Mouse (Mus musculus): ENCODE measurements around the gene Cacna1f. TPM values are rescaled to one million over a fixed set of nuclear protein-coding genes. Genes with fewer than 3 reads are reported as not detected.

Cacna1f gene
- polyA plus RNA-seq (2012; rRNA removed), result 0.19 and 0.22 TPM in 2 replicates

DNA sequence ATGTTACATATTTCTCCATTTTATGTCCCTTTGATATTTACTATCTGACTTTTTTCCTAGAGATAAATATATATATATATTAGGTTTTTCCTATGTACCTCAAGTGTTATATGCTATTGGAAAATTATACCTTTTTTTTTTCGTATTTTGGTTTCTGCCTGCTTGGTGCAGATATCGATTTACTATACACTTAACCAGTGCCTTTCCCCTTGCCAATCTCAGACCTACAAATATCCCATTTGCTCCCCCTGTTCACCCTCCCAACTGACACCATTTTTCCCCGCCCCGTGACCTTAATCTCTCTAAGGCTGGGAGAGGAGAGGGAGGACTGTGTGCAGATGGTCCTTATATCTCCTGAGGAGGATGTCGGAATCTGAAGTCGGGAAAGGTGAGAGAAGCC lies at the start of gene Cacna1f:
Gene Cacna1f, plus strand, starts transcription at position 301 of the 400 bp plus-strand sequence.
- DNase-seq (ENCODE audit: extremely low spot score in 1 of 2, low spot score in 1 of 2), result no peak

DNA sequence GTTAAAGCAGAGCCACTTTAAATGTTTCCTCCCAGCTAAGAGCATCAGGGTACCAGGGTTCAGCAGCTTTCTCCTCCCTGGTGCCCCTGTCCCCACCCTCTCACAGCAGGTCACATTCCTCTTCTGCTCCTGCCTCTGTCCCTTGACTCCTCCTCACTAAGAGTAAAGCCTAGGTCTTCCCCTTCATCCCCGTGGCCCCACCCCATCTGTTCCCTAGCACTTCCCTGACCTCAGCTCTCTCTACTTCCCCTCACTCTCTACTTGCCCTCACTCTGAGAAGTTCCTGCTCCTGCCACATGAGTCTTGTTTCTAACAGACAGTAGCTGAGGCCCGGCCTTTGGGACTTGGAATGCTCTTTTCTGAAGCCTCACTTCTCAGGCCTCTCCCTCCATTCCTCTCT lies 43.8 kb upstream of the Cacna1f start:
- no peak for DNase-seq (ENCODE audit: extremely low spot score in 1 of 2, low spot score in 1 of 2)

DNA sequence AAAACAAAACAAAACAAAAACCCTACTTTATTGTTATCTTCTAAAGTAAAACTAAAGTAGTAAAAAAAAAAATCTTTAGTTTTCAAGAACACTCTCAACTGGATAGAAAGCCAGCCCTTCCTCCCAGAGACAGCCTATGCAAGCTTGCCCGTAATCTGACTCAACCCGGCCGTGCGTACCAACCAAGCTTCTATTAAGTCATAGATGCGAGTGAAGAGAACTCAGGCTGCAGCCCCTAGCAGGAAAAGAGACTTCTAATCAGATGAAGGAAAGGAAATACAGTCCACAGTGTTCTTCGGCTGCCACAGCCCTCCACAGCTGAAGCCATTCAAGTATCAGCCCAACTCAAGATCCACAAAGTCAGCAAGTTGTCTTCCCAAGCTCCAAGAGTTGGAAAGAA lies 40.5 kb upstream of the Cacna1f start:
- DNase-seq (ENCODE audit: extremely low spot score in 1 of 2, low spot score in 1 of 2), result no peak

DNA sequence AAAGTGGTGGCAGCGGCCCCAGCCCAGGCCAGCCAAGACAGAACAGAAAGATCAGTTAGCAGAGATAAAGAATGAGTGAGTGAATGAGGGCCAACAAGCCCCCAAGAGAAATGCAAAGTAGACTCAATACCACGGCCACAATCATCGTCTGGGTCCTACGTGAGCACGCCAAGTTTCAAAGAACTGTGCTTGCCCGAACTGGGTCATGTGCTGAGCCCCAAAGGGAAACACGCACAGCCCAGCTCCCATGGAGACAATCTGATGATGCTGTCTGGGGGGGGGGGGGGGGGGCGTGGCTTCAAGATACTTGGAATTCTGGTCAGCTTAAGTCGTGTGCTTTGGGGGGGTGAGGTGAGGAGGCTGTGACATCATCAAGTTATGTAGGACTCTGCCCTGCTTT lies 39.4 kb upstream of the Cacna1f start:
- no peak for DNase-seq (ENCODE audit: extremely low spot score in 1 of 2, low spot score in 1 of 2)

DNA sequence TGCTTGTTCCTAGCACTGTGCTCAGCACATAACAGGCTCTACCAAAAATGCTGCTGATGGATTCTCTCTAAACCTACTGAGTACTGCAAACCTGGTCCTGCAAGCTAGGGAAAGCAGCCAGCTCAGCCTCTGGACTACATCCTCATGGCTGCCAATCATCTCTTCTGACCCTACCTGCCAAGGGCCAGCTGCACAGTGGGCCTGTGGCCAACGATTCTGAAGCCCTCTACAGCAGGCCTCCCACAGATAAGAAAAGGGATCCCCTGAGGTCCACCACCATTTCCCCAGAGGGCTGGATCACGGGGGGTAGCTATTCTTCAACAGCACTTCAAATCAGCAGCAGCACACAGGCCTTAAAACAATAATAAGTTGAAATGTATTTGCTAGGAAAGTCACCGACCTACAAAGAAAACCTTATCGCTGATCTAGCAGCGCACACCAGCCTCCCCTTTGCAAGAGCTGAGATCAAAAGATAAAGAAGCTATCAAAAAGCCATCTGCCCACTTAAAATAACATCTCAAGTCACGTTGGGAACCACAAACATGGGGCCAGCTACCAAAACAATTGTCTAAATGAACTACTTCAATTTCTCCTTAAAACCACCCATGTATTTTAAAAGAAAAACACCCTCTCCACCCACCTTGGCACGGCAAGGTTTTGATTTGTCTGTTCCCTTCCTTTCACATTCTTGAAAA lies 36.3 kb upstream of the Cacna1f start:
- DNase-seq (ENCODE audit: extremely low spot score in 1 of 2, low spot score in 1 of 2), result no peak

DNA sequence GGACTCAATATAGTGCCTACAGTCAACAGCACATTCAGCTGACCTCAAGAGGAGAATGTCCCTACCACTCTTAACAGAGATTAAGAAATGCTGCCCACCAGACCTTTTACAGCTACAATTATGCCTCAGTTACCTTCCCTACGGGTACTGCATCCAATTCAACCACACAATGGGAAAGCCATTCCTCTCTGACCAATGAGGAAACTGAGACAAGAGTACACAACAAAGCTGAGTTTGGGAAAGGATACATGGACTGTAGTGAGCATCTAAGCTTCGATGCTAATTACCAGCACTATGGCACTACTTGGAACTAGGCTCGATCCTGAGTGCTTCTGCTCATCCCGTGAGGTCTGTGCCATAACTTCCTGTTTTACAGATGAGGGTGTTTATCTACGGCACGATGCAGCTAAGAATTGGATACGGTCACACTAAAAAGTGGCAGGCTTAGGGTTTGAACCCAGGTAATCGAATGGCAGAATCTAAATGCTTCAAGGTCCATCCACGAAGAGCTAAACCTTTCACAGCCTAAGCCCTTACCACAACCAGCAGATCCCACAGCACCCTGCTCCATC lies 35.2 kb upstream of the Cacna1f start:
- DNase-seq (ENCODE audit: extremely low spot score in 1 of 2, low spot score in 1 of 2), result no peak

DNA sequence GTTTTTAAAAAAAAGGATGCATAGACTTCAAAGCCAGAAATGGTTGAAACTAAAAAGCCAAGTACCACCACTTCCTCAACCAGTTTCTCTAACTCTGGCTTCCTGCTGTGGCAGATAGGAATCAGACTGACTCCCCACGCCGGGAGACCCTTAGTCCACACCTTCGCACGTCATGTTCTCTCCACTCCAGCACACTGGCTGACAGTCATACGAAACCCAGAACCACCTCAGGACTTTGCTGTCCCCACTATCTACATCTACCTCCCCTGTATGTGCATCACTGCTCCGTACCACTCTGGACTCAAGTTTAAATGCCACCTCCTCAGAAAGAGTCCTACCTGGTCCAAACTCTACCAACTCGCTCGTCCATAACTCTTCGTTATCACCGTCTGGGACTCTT lies 34.4 kb upstream of the Cacna1f start:
- no peak for DNase-seq (ENCODE audit: extremely low spot score in 1 of 2, low spot score in 1 of 2)

DNA sequence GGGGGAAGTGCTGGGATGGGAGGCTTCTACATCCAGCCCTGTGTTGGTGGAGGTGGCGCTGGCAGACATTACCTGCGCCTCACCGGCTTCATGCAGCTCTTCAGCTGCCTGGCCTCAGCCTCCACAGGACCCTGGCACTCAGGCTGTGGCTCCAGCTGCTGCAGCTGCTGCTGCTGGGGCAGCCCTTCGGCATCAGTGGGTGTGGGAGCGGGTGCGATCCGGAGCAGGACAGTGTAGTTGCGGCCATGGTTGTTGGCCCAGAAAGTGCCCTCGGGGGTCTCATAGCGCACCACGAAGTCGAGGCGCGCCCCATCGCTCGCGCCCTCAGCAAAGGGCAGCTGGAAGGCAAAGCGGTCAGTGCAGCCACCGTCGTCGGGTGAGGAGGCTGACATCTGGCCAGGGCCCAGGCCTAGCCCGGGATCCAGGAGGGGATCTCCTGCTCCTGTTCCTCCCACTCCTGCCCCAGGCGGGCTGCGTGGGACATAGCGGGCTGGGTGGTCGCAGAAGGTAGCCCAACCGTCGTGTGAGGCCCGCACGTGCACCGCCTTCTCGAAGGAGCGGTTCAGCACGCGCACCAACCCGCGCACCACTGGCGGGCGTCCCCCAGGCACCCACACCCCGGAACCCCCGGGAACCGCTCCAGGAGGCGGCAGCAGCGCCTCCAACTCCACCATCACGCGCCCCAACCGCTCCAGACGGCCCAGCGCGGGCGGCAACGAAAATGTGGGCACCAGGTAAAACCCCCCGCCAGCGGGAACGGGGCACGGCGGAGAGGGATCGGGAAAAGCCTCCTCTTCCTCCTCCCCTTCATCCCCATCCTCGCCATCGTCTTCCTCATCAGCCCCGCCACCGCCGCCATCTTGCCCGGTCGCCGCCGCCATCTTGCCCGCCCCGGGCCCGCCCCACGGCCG lies 33.5 kb upstream of the Cacna1f start, which contains the start of gene Foxp3:
Gene Foxp3, plus strand, starts transcription at position 469 of the 911 bp plus-strand sequence.
- peak in 1 of 2 experiments; percentile 33 for DNase-seq (ENCODE audit: extremely low spot score in 1 of 2, low spot score in 1 of 2)

DNA sequence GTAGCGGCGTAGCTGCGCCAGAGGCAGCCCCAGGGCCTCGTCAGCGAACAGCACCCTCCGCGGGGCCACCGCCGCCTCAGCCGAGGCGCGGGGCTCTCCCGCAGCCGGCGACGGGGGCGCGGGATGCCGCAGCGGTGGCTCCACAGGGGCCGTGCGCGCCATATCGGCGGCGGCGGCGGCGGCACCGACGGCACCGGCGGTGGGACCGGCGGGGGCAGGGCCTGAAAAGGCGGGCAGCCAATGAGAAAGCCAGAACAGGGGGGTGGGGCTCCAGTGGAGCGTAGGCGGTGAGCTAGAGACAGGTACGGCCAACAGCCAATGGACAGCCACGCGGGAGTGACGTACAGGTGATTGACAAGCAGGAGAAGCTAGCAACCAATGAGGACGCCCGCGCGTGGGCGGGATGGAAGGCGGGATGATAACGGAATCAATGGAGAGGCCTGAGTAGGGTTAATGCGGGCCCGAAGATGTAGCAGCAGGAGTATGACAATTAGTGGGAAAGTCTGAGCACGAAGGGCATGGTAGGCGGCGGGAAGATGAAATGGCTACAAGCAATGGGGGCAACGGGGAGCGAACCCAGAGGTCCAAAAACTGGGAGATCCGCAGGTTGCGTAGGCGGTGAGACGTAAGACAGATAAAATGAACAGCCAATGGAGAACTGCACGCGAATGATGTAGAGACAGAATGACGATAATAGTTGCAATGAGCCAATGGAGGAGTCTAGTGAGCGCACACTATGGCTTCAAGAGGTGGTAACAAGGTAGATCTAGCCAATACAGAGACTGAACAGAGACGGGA lies 32.6 kb upstream of the Cacna1f start, which contains the start of gene Ppp1r3f:
Gene Ppp1r3f, minus strand, starts transcription at position 197 of the 798 bp plus-strand sequence.
- DNase-seq (ENCODE audit: extremely low spot score in 1 of 2, low spot score in 1 of 2), result peak; percentile 97 to 98

DNA sequence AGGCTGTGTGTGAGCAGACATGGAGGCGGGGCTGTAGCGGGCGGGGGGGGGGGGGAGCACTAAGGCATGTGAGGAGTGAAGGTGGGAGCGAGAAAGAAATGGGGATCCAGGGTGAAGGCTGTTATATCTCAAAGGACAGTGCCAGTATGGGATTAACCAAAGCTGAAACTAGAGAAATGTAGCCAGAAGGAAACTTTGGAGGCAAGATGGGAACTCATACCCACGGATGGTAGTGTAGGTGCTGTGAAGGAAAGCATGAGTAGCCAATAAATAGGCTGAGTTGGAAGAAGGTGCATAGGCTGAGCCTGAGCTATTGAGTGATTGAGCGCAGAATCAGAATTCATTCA lies 32.0 kb upstream of the Cacna1f start:
- DNase-seq (ENCODE audit: extremely low spot score in 1 of 2, low spot score in 1 of 2), result peak in 1 of 2 experiments; percentile 18

DNA sequence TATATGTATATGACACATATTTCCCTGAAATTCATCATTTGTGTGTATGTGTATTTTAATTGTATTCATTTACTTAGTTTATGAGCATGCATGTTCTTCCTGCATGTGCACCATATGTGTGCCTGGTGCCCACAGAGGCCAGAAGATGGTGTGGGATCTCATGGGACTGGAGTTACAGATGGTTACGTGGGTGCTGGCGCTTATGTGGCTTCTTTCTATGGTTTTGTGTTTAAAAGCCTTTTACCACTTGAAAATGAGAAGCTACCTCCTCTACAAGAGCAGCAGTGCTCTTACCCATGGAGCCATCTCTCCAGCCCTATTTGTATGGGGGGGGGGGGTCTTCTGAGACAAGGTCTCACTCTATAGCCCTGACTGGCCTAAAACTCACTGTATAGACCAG lies 25.7 kb upstream of the Cacna1f start:
- DNase-seq (ENCODE audit: extremely low spot score in 1 of 2, low spot score in 1 of 2), result no peak

DNA sequence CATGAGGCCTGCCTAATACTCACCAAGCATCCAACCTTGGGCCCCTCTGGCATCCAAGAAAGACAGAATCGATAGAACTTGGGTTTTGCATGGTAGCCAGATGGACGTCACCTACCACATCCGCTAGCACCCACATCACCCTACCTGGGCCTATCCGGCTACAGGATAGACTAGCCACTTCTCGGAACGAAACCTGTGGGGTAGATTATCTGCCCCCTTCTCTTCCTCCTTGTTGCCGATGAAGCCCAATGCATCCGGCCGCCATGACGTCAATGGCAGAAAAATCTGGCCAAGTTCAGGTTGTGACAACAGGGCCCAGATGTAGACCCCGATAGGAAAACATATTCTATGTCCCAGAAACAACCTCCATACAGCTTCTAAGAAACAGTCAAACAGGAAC lies 23.0 kb upstream of the Cacna1f start:
- no peak for DNase-seq (ENCODE audit: extremely low spot score in 1 of 2, low spot score in 1 of 2)

DNA sequence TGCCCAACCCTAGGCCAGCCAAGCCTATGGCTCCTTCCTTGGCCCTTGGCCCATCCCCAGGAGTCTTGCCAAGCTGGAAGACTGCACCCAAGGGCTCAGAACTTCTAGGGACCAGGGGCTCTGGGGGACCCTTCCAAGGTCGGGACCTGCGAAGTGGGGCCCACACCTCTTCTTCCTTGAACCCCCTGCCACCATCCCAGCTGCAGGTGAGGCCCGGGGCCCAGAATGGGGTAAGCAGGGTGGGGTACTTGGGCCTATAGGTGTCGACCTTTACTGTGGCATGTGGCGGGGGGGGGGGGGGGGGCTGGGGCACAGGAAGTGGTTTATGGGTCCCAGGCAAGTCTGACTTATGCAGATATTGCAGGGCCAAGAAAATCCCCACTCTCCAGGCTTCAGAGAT lies 20.5 kb upstream of the Cacna1f start:
- no peak for DNase-seq (ENCODE audit: extremely low spot score in 1 of 2, low spot score in 1 of 2)

DNA sequence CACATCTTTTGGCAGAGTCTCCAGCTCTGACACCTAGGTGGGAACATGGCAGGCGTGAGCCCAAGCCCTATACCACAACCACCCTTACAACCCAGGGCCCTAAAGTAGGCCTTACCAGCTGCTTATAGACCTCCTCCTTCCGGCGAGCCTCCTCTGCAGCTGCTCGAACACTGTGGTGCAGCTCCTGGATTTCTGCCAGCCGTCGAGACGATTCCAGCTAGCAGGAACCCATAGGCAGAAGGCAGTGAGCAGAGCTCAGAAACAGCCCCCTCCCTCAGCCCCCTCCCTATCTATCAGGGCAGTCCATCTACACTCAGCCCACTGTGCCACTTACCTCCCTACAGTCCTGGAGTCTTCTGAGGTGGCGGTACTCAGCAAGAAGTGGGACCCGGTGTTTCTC lies 11.5 kb upstream of the Cacna1f start:
- peak in 1 of 2 experiments; percentile 32 for DNase-seq (ENCODE audit: extremely low spot score in 1 of 2, low spot score in 1 of 2)

DNA sequence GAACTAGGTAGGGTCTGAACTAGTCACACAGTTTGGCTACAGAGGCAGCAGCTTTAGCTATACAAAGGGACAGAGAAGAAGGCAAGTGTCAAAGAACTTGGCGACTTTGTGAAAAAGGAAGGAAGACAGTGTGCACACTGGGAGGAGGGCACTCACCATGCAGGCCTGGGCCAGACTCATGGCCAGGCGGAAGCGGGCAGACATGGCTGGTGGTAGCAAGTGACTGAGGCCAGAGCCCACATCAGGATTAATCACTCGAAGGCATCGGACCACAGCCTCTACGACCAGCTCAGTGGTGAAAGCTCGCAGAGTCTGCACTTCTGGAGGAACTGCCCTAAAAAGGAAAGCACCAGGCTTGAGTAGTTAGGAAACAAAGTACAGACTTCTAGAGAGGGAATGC lies 2.9 kb upstream of the Cacna1f start:
- DNase-seq (ENCODE audit: extremely low spot score in 1 of 2, low spot score in 1 of 2), result no peak

DNA sequence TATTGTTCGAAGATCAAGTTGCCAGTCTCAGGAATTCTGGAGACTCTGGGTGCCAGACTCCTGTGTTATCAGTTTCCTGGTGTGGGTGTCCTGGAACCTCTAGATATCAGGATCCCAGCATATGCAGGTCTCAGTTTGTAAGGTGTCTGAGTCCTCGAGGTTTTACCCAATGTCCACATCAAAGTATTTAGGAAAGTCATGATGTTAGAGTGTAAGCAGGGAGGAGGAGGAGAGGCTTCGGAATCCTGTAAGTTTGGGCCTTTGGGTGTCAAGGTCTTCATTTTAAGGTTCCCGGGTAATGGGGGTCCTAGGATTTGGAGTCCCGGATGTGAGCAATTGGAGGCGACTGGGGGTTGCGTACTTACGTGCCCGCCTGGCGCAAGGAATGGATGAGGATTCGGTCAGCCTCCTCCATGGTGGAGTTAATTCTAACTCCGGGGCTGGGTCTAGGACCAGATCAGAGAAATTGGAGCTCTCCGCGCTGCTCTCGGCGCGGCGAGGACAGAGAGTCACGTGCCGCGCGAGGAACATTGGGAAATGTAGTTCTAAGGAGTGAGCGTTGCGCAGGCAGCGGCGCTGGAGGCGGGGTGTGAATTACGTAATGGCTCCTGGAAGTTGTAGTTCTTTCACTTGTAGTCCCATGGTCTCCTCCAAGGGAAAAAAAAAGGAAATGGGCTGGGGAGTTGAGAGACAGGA lies 1.9 kb upstream of the Cacna1f start, which contains the start of gene Ccdc22:
Gene Ccdc22, minus strand, starts transcription at position 639 of the 696 bp plus-strand sequence.
- peak; percentile 76 to 89 for DNase-seq (ENCODE audit: extremely low spot score in 1 of 2, low spot score in 1 of 2)

DNA sequence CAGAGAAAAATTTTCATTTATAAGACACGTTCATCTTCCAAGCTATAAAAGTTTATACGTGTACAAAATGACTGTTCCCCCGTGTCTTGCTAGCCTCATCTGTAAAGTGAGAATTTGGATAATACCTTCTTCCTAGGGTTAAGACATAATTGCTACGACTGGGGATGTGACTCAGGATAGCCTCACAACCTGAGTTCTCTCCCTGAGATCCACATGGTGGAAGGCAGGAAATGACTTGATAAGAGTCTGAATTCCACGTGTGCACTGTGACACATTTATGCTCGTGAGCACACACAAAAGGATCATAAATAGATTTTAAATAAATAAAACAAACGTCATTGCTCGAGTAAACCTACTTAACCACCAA lies 1.3 kb upstream of the Cacna1f start:
- DNase-seq (ENCODE audit: extremely low spot score in 1 of 2, low spot score in 1 of 2), result no peak

DNA sequence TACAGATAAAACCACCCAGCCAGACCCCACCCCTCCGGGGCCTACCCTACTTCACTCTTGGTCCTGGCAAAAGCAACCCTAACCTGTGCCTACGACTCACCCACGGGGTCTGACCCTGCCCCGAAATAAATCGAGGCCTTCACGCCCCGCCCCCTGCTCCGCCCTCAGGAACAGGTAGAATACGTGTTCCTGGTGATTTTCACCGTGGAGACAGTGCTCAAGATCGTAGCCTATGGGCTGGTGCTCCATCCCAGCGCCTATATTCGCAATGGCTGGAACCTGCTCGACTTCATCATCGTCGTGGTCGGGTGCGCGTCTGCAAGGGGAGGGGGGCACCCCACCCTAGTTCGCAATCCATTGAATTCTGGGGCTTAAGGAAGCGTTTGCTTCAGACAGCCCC lies 3.2 kb downstream of the Cacna1f start:
- DNase-seq (ENCODE audit: extremely low spot score in 1 of 2, low spot score in 1 of 2), result peak in 1 of 2 experiments; percentile 13

DNA sequence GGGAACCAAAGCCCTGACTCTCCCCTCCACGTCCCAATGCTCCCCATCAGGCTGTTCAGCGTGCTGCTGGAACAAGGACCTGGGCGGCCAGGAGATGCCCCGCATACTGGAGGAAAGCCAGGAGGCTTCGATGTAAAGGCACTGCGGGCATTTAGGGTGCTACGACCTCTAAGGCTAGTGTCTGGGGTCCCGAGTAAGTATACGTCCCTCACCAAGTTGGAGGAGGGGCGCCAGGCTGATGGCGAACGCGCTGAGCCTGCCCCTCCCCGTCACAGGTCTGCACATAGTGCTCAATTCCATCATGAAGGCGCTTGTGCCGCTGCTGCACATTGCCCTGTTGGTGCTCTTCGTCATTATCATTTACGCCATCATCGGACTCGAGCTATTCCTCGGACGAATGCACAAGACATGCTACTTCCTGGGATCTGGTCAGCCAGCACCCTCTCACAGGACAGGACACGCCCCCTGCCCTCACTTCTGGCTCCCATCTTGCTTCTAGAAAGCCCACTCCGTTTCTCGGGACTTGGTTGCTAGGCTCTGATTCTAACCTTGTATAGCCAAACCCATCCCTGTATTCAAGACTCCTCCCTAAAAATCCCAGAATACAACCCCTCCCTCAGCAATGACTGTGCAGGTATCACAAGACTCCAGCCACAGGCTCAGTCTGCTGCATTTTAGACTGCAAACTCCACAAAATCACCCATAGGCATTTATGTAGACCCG lies 3.8 kb downstream of the Cacna1f start:
- DNase-seq (ENCODE audit: extremely low spot score in 1 of 2, low spot score in 1 of 2), result peak in 1 of 2 experiments; percentile 17

Data from frontal cortex, adult 2 months (tissue).